Mouse (Mus musculus): ENCODE results near the gene A930033H14Rik. TPM values are rescaled to one million over a fixed set of nuclear protein-coding genes. Genes with fewer than 3 reads are reported as not detected.

A930033H14Rik gene
- polyA plus RNA-seq, 1 experiment from 2014 or later, result 1.2 TPM

DNA sequence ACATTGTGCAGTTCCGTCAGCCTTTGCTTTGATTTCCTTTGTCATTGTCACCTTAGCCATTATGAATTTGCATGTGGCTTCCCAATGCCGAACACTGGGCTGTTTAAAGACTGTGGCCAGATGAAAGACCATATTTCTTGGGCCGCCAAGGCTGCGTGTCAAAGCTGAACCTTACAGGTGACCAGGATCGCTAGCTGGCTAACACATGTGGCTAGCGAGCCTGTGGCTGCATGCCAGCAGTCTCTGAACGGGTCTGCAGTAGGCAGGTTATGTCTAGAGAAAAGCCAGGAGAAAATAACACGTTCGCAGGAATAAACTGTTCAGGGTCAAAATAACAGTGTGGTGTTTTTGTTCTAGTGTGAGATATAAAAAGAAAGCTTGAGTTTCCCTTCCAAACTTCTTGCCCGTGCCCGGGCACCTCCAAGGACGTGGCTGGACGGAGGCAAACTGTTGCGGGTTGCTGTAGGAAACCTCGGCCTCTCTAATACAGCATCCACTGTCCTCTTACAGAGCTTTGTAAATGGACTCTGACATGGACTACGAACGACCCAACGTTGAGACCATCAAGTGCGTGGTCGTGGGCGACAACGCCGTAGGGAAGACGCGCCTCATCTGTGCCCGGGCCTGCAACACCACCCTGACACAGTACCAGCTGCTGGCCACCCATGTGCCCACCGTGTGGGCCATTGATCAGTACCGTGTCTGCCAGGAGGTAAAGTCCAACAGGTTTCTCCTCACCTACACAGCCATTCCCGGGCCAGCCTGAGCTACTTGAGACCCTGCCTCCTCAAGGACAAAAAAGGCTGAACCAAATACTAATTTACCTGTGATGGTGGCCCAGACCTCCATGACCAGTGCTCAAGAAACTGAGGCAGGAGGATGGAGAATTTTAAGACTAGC is 35.6 kb upstream of the A930033H14Rik start:
- Histone ChIP-seq H3K9ac (no peak overlapping the region), H3K4me2 (no peak overlapping the region), H3K27me3 (no peaks in the 10 kb centered on the region), H3K9me3 (0 out of 2 replicates have a peak, but pooled peaks cover 3% of the 10 kb centered on the region), H3K4me1 (peaks cover 7% of the 10 kb centered on the region), H3K4me3 (replicated peaks) (no peak overlapping the region), H3K36me3 (replicated peaks) (peaks cover 10% of the 10 kb centered on the region; the same call in 1 of the 2 replicates), H3K27ac (no peak overlapping the region)
- ATAC-seq (ENCODE audit: low FRiP score), result no peak
- 94% methylated on average over 29 of the region's 29 CpGs for WGBS

DNA sequence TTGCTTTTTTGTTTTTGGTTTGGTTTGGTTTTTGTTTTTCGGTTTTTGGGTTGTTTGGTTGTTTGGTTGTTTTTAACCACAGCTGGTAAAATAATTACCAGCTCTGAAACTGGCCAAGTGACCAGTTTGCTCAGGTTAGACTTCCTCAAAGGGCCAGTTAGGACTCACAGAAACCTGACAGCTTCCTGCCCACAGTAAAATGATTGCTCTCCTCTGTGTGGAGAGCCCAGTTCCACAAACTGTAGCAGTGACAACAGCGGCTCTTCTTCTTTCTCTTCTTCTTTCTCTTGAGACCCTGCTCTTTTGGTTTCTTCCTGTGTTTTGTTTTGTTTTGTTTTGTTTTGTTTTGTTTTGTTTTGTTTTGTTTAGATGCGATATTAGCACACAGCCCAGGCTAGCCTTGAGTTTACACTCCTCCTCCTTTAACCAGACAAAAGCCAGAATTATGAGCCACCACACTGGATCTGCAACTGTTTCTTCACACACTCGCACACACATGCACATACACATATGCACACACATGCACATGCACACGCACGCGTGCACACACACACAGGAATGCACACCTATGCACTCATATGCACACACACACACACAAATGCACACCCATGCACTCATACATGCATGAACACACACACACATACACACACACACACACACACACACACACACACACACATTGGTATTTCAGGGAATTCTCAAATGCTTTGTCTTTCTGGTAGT is 34.6 kb upstream of the A930033H14Rik start:
- Histone ChIP-seq H3K4me2 (no peak overlapping the region), H3K36me3 (replicated peaks) (peaks cover 10% of the 10 kb centered on the region; the same call in 1 of the 2 replicates), H3K4me1 (peaks cover 2% of the 10 kb centered on the region; the same call in 1 of the 2 replicates), H3K4me3 (replicated peaks) (no peak overlapping the region), H3K9ac (no peak overlapping the region), H3K27me3 (no peaks in the 10 kb centered on the region), H3K9me3 (0 out of 2 replicates have a peak, but pooled peaks cover 3% of the 10 kb centered on the region), H3K27ac (no peak overlapping the region)
- 93% methylated on average over 7 of the region's 7 CpGs for WGBS
- ATAC-seq (ENCODE audit: low FRiP score), result no peak

DNA sequence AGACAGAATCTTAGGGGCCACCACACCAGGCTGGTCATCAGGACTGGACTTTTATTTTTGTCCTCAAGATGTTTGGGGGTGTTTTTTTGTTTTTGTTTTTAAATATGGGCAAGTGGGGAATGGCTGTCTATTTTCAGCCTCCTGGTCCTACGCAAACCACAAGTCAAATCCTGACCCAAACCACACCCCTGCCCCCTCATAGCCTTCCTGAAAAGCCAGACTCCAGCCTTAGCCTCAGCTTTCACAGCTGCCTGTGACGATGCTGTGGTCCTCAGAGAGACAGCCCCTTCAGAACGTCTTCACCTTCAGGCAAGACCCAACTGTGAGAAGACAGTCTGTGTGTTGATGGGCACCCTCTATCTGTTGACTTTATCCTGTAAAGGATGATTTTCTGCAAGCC is 33.9 kb upstream of the A930033H14Rik start:
- H3K36me3 ChIP-seq (replicated peaks), result peaks cover 7% of the 10 kb centered on the region; the same call in 1 of the 2 replicates
- H3K4me1 ChIP-seq, result no peaks in the 10 kb centered on the region
- H3K9me3 ChIP-seq, result peaks cover 8% of the 10 kb centered on the region; the same call in 1 of the 2 replicates
- no peak overlapping the region for H3K4me3 ChIP-seq (replicated peaks)
- no peak overlapping the region for H3K27ac ChIP-seq
- H3K27me3 ChIP-seq, result no peaks in the 10 kb centered on the region
- WGBS, result 89% methylated on average over 3 of the region's 3 CpGs
- no peak for ATAC-seq (ENCODE audit: low FRiP score)
- H3K9ac ChIP-seq, result no peak overlapping the region
- H3K4me2 ChIP-seq, result no peak overlapping the region

DNA sequence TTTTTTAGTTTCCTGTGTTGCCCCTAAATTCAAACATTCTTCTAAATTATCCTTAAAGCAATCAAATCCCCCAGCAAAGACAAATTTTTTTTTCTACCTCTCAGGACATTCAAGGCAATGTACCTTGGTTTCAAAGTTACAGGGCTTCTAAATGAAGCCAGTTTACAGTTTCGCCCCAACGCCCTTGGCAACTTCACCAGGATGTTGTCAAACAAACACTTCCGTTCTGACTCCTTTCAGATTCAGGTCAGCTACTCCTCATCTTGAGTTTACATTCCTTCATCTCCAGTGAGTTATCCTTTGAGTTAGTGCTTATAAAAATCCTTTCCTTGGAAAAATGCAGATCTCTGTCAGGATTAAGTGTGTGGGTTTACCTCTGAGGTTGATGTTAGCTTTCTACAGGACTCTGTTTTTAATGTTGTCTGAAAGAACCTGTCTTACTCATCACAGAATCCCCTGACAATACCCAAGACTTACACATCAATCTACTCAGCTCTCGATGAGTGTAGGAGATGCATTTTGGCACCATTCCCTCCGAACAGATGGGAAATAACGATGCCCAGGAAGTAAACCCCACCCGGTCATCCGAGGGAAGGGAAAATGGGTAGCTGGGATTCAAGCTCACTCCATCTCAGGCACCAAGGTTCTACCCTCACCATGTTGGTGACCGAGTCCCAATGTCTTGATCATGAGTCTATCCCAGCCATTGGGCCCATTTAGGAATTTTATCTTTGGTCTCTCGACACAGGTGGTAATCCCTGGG is 33.2 kb upstream of the A930033H14Rik start:
- H3K36me3 ChIP-seq (replicated peaks), result peaks cover 7% of the 10 kb centered on the region; the same call in 1 of the 2 replicates
- H3K9ac ChIP-seq, result no peak overlapping the region
- H3K4me1 ChIP-seq, result no peaks in the 10 kb centered on the region
- H3K9me3 ChIP-seq, result peaks cover 8% of the 10 kb centered on the region; the same call in 1 of the 2 replicates
- 92% methylated on average over 10 of the region's 10 CpGs for WGBS
- no peak overlapping the region for H3K4me2 ChIP-seq
- H3K27ac ChIP-seq, result no peak overlapping the region
- no peak overlapping the region for H3K4me3 ChIP-seq (replicated peaks)
- no peaks in the 10 kb centered on the region for H3K27me3 ChIP-seq
- ATAC-seq (ENCODE audit: low FRiP score), result no peak

DNA sequence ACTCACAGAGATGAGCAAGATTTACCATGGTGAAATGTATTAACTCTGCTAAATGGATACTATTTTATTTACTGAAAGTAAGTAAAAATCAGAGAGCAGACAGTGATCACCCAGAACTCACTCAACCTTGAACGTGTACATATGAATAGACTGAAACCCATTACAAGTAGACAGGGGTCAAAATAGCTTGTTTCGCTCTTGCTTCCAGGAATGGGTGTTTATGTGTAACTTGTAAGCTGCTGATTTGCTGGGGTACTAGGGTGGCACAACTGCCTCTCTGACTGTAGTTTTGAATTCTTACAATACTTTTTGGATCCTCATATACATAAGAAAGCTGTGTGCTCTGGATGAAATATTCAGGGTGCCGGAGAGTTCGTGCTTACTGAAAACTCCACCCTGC is 32.3 kb upstream of the A930033H14Rik start:
- 94% methylated on average over 4 of the region's 4 CpGs for WGBS
- Histone ChIP-seq H3K4me3 (replicated peaks) (no peak overlapping the region), H3K9ac (no peak overlapping the region), H3K27me3 (no peaks in the 10 kb centered on the region), H3K36me3 (replicated peaks) (peaks cover 3% of the 10 kb centered on the region; the same call in 1 of the 2 replicates), H3K4me1 (no peaks in the 10 kb centered on the region), H3K27ac (no peak overlapping the region), H3K9me3 (peaks cover 8% of the 10 kb centered on the region; the same call in 1 of the 2 replicates), H3K4me2 (no peak overlapping the region)
- ATAC-seq (ENCODE audit: low FRiP score), result no peak

DNA sequence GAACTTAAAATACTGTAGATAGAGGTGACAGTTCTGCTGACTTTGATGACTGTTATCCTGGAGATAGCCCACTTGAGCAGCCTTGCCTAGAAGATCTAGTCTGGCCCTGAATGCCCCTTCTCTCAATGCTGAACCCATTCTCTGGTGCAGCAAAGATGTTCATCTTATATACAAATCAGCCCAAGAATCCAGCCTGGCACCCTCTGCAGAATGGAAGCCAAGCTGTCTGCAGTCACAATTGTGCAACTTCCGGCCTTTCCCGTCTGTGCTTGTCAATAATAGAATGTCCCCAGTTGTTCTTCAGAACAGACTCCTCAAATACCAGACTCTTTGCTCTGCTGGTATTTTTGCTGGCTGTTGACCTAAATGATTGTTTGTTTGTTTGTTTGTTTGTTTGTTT is 27.6 kb upstream of the A930033H14Rik start:
- H3K4me3 ChIP-seq (replicated peaks), result no peak overlapping the region
- no peaks in the 10 kb centered on the region for H3K27me3 ChIP-seq
- H3K36me3 ChIP-seq (replicated peaks), result no peaks in the 10 kb centered on the region
- ATAC-seq (ENCODE audit: low FRiP score), result no peak
- peaks cover 5% of the 10 kb centered on the region for H3K4me1 ChIP-seq
- no peak overlapping the region for H3K27ac ChIP-seq
- peaks cover 11% of the 10 kb centered on the region; the same call in 1 of the 2 replicates for H3K9me3 ChIP-seq
- no peak overlapping the region for H3K9ac ChIP-seq
- no peak overlapping the region for H3K4me2 ChIP-seq
- WGBS, result 96% methylated on average over 2 of the region's 2 CpGs

DNA sequence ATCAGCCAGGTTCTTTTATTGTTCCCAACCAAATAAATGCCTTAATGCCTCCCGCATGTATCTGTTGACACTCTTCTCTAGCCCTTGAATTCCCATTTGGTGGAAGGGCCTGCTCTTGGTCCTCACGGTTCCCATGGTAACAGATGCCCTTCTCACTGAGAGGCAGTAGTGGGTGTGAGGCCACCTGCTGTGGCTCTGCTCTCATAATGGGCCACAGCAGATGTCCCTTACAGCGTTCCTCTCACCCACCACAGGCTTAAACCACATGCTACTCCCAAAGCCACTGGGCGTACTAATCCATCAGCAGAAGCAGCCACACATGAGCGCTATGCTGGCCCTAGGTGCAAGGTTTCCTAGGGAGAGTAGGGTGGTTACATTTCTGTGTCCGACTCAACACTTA is 25.4 kb upstream of the A930033H14Rik start:
- Histone ChIP-seq H3K4me2 (no peak overlapping the region), H3K27me3 (no peaks in the 10 kb centered on the region), H3K9ac (no peak overlapping the region), H3K9me3 (peaks cover 11% of the 10 kb centered on the region; the same call in 1 of the 2 replicates), H3K27ac (no peak overlapping the region; the same call in 1 of the 2 replicates), H3K4me1 (peaks cover 5% of the 10 kb centered on the region), H3K36me3 (replicated peaks) (no peaks in the 10 kb centered on the region), H3K4me3 (replicated peaks) (no peak overlapping the region)
- ATAC-seq (ENCODE audit: low FRiP score), result peak; percentile 80
- 60% methylated on average over 6 of the region's 6 CpGs for WGBS

DNA sequence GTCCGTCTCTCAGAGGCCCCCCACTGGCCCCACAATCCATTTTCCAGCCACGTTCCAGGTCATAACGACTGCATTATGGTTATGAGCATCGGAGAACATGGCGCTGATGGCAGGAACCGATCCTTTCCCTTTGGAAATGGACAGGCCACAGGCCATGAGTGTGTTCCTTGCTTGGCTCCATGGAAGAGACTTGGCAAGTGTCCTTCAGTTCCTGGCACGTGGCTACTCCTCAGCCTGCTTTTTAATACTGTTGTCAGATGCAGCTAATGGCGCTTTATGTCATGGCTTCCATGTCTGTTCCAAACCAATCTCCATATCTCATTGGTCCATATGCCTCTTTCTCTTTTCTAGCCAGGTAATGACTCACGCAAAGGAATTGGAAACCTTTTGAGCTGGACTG is 24.9 kb upstream of the A930033H14Rik start:
- Histone ChIP-seq H3K9ac (no peak overlapping the region), H3K4me3 (replicated peaks) (no peak overlapping the region), H3K4me2 (no peak overlapping the region), H3K27ac (0 out of 2 replicates have a peak overlapping the region, but pooled peaks have one; percentile 25), H3K4me1 (peaks cover 5% of the 10 kb centered on the region), H3K27me3 (no peaks in the 10 kb centered on the region), H3K9me3 (peaks cover 11% of the 10 kb centered on the region; the same call in 1 of the 2 replicates), H3K36me3 (replicated peaks) (no peaks in the 10 kb centered on the region)
- no peak for ATAC-seq (ENCODE audit: low FRiP score)
- WGBS, result 97% methylated on average over 9 of the region's 9 CpGs

DNA sequence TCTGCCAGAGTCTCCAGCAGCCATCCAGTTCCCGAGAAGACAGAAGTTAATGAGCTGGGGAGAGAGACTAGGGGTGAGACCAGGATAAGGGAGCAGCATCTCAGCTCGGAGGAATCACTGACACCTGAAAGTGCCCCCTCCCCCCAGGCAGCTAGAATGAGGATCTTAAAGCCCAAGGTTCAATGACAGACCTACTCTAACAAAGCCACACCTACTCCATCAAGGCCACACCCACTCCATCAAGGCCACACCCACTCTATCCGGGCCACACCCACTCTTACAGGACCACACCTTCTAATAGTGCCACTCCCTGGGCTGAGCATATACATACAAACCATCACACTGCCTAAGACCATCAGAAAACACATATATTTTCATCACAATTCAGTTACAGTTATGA is 24.3 kb upstream of the A930033H14Rik start:
- 87% methylated on average over 3 of the region's 3 CpGs for WGBS
- no peaks in the 10 kb centered on the region for H3K27me3 ChIP-seq
- no peak overlapping the region for H3K9ac ChIP-seq
- no peaks in the 10 kb centered on the region for H3K36me3 ChIP-seq (replicated peaks)
- peaks cover 5% of the 10 kb centered on the region for H3K4me1 ChIP-seq
- no peak overlapping the region for H3K4me2 ChIP-seq
- ATAC-seq (ENCODE audit: low FRiP score), result 0 out of 2 replicates have a peak, but pooled peaks have one; percentile 33
- H3K4me3 ChIP-seq (replicated peaks), result no peak overlapping the region
- no peak overlapping the region for H3K27ac ChIP-seq
- H3K9me3 ChIP-seq, result peaks cover 11% of the 10 kb centered on the region; the same call in 1 of the 2 replicates

DNA sequence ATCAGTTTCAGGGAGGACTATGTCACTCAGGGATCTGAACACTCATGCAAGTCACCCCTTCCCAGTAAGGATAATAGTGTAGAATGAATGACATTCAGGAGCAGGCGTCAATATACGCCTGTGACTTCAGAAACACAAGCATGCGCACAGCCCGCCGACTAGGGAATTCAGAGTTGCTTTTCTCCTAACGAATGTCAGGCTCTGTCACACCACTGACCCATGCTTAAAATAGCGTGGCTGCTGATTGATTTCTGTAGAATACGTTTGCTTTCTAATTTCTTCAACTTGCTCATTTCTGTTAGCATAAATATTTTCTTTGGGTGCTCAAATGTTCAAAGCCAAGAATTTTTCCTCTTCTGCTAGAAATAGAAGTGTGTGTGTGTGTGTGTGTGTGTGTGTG is 13.1 kb upstream of the A930033H14Rik start:
- Histone ChIP-seq H3K27ac (no peak overlapping the region), H3K4me2 (no peak overlapping the region)

DNA sequence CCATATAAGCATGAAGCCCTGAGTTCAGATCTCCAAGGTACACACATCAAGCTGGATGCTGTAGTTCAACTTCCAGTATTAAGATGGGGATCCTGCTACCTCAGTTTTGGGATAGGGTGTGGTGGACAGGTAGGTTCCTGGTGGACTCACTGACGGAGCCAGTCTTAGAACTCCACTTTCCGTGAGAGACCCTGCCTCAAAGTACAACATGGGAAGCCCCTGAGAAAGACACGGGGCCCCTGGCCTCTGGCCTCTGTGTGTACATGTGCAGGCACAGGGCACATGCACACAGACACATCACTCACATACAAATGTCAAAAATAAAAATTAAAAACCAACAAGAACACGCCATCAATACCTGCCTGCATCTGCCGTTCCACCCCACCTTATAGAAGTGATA is 12.6 kb upstream of the A930033H14Rik start:
- Histone ChIP-seq H3K4me1 (no peaks in the 10 kb centered on the region), H3K4me3 (replicated peaks) (no peak overlapping the region), H3K4me2 (no peak overlapping the region), H3K9me3 (no peaks in the 10 kb centered on the region), H3K36me3 (replicated peaks) (no peaks in the 10 kb centered on the region; the same call in none of the 2 replicates), H3K27me3 (no peaks in the 10 kb centered on the region), H3K9ac (no peak overlapping the region), H3K27ac (no peak overlapping the region)
- no peak for ATAC-seq (ENCODE audit: low FRiP score)
- WGBS, result 97% methylated on average over 5 of the region's 5 CpGs

More for the DNA sequence above, 13.1 kb upstream of the A930033H14Rik start:
- WGBS, result 82% methylated on average over 8 of the region's 8 CpGs
- Histone ChIP-seq H3K9ac (no peak overlapping the region), H3K4me1 (no peaks in the 10 kb centered on the region), H3K9me3 (no peaks in the 10 kb centered on the region), H3K36me3 (replicated peaks) (no peaks in the 10 kb centered on the region; the same call in none of the 2 replicates), H3K4me3 (replicated peaks) (no peak overlapping the region), H3K27me3 (no peaks in the 10 kb centered on the region)
- ATAC-seq (ENCODE audit: low FRiP score), result no peak

Data from forebrain, embryonic 12.5 days (tissue).